Mouse (Mus musculus) olfactory bulb, adult 2 months (tissue): ENCODE measurements around the gene Cwc22.

Experiments used
- CTCF ChIP-seq: fragments of 200-500 bp; IDR thresholded peaks from 2 replicates; pipeline ENCODE4 v1.5.1; 2012; ENCODE audit warnings: low read depth, mild to moderate bottlenecking, low read length, moderate library complexity; ENCODE audit not compliant: insufficient read depth
- POLR2A ChIP-seq: fragments of 200-500 bp; IDR thresholded peaks from 2 replicates; pipeline ENCODE4 v1.6.1; 2012; ENCODE audit warnings: mild to moderate bottlenecking, low read depth, low read length, moderate library complexity; ENCODE audit not compliant: insufficient read depth

DNA sequence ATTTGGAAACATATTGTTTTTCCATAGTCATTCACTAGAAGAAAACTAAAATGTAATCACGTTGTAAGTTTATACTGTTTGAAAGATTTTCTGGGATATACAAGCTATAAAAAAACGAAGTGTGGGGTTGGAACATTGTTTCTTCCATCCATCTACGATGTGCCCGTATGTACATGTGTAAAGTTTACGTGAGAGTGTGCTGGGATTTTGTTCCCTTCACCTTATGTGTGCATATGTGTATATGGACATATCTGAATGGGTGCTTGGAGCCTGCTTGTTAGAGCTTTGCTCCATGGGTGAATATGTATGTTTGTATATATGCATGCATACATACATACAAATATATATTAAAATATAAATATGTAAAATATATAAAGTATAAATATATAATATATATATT is 45.4 kb downstream of the Cwc22 start:
- TF ChIP-seq CTCF = no peak
- no peak for TF ChIP-seq POLR2A
